Mouse (Mus musculus) macrophage (primary cell): Measurements from ENCODE around the gene Hoxd3. TPM values are rescaled to one million over a fixed set of nuclear protein-coding genes. Genes with fewer than 3 reads are reported as not detected.

ENCODE experiments used
- H3K27ac ChIP-seq: fragments of 350-480 bp; formaldehyde crosslinking; 2 replicates; pipeline ENCODE4 v1.9.0; 2021
- H3K36me3 ChIP-seq: fragments of 350-480 bp; formaldehyde crosslinking; 2 replicates; pipeline ENCODE4 v1.9.0; 2021; ENCODE audit errors: inconsistent target
- H3K4me3 ChIP-seq: fragments of 350-480 bp; formaldehyde crosslinking; 2 replicates; pipeline ENCODE4 v1.9.0; 2021; ENCODE audit errors: inconsistent target
- H3K79me2 ChIP-seq: fragments of 350-480 bp; formaldehyde crosslinking; 2 replicates; pipeline ENCODE4 v1.9.0; 2021; ENCODE audit errors: inconsistent target
- WGBS: methylation state at CpG from one replicate; pipeline ENCODE4 v1.1.7; 2026; ENCODE audit warnings: inconsistent platforms; ENCODE audit not compliant: missing documents; 5-methylcytosine and 5-hydroxymethylcytosine counted together
- polyA plus RNA-seq: library from polyadenylated mRNA; stranded (reverse); fragments of 250-400 nt; gene quantifications from 3 replicates; pipeline ENCODE4 v1.2.4, GENCODE M21; 2018; ENCODE audit warnings: inconsistent platforms

Hoxd3 gene
- polyA plus RNA-seq, 1 experiment from 2014 or later: not detected

GRCm38 (mm10) chr2:74686301-74686987, 25.3 kb upstream of the Hoxd3 start:
- no peak overlapping the region for H3K27ac ChIP-seq
- no peak overlapping the region for H3K4me3 ChIP-seq
- no peaks in the 10 kb centered on the region for H3K36me3 ChIP-seq
- WGBS: 15% methylated on average over 17 of the region's 17 CpGs
- H3K79me2 ChIP-seq: no peaks in the 10 kb centered on the region

- Histone ChIP-seq H3K36me3 (no peaks in the 10 kb centered on the region), H3K27ac (no peak overlapping the region), H3K79me2 (no peaks in the 10 kb centered on the region), H3K4me3 (no peak overlapping the region)
- 6% methylated on average over 26 of the region's 27 CpGs for WGBS
Measured at GRCm38 (mm10) chr2:74686988-74687697, 24.6 kb upstream of the Hoxd3 start.

DNA sequence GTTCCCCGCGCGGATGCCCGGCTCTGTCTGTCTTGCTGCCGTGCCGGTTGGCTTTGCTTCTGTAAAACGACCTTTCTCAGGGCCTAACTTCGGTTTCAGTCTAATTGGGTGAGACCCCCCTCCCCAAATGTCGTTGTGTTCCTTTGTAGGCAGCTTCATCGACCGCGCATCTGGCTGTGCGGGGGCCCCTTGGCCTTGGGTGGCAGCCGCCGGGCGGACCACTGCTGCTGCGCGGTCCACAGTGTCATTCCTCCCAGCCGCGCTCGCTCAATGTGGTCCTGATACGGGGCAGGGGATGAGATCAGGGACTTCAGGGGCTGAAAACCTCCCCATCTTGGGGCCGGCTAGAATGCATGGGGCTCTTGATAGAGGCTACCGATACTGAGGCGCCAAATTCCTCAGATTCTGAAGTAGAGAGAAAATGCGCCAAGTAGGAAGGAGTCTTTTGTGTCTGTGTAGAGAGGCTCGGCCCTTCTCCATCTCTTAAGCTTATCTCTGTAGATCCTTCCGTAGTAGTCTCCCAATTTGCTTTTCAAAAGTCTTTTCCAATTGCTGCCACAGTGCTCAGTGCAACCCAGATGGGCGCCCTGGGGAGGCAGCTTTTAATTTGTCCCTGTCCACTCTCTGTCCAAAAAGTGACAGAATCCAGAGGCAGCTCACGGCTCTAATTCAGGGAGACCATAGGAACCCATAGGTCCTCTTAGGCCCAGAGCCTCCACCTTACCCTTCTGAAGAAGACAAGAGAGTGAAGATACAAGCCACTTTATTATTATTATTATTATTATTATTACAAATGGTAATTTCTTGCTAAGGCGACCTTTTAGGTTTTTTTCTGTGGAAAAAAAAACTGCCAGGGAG, 23.8 kb upstream of the Hoxd3 start:
- Histone ChIP-seq H3K4me3 (no peak overlapping the region), H3K27ac (no peak overlapping the region), H3K79me2 (no peaks in the 10 kb centered on the region), H3K36me3 (no peaks in the 10 kb centered on the region)
- 9% methylated on average over 29 of the region's 31 CpGs for WGBS

GRCm38 (mm10) chr2:74688795-74689573, 22.7 kb upstream of the Hoxd3 start:
- 13% methylated on average over 12 of the region's 12 CpGs for WGBS
- H3K36me3 ChIP-seq: no peaks in the 10 kb centered on the region
- no peak overlapping the region for H3K27ac ChIP-seq
- no peaks in the 10 kb centered on the region for H3K79me2 ChIP-seq
- H3K4me3 ChIP-seq: no peak overlapping the region

DNA sequence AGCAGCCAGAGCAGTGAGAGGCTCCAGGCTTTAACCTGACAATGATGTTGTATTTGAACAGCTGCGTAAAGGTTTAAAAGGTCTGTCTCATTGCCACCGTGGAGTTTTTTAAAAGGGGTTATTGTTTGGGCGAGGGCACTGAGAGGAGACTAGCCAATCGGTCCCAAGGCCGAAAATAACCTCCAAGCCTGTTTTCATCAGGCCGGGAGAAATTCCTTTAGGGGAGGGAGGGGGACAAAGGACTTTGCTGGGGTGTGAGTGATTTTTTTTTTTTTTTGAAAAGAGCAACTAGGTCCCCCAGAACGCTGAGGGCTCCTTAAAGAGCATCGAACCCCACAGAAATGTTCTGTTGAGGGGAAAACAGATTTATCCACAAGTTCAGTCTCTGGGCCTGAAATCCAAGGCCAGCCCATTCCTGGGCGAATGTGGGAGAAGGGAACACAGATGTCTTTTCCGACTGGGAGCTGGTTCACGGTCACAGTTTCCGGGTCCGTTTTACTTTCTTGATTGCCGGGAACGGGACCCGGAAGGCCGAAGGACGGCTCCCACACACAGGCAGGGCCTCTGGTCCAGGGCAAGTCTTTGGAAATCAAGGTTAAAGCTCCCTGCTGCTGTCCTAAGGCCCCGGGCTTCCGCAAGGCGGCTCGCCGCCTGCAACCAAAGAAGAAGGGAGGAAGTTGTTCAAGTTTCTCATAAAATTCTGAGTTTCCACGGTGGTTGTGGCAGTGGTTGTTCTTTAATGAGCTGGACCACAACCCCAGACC, 22.0 kb upstream of the Hoxd3 start:
- no peak overlapping the region for H3K4me3 ChIP-seq
- 5% methylated on average over 24 of the region's 24 CpGs for WGBS
- H3K36me3 ChIP-seq: no peaks in the 10 kb centered on the region
- H3K79me2 ChIP-seq: no peaks in the 10 kb centered on the region
- no peak overlapping the region for H3K27ac ChIP-seq

DNA sequence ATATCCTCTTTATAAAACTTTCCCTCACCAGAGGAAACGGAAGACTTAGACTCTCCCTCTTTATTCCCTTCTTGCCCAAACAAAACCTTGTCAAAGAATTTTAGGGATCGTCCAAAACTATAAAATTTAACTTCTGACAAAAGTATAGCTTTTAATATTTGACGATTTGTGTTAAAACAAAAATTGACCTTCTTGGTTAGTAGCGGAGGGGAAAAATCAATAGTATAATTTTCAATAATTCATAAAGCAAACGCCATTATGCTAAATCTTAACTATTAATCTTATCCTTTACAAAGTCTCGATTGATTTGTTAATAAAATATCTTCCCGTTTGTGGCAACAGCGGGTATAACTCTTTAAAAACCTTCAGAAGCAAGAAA, 21.4 kb upstream of the Hoxd3 start:
- Histone ChIP-seq H3K27ac (no peak overlapping the region), H3K79me2 (no peaks in the 10 kb centered on the region), H3K36me3 (no peaks in the 10 kb centered on the region), H3K4me3 (no peak overlapping the region)
- 12% methylated on average over 8 of the region's 8 CpGs for WGBS

GRCm38 (mm10) chr2:74691022-74691951, 20.4 kb upstream of the Hoxd3 start, which contains the start of gene Hoxd10:
Gene Hoxd10, plus strand, starts transcription at chr2:74691924.
- WGBS: 10% methylated on average over 56 of the region's 56 CpGs
- Histone ChIP-seq H3K79me2 (no peaks in the 10 kb centered on the region), H3K4me3 (no peak within 1 kb of the TSS), H3K36me3 (no peaks in the 10 kb centered on the region), H3K27ac (no peak within 1 kb of the TSS)

DNA sequence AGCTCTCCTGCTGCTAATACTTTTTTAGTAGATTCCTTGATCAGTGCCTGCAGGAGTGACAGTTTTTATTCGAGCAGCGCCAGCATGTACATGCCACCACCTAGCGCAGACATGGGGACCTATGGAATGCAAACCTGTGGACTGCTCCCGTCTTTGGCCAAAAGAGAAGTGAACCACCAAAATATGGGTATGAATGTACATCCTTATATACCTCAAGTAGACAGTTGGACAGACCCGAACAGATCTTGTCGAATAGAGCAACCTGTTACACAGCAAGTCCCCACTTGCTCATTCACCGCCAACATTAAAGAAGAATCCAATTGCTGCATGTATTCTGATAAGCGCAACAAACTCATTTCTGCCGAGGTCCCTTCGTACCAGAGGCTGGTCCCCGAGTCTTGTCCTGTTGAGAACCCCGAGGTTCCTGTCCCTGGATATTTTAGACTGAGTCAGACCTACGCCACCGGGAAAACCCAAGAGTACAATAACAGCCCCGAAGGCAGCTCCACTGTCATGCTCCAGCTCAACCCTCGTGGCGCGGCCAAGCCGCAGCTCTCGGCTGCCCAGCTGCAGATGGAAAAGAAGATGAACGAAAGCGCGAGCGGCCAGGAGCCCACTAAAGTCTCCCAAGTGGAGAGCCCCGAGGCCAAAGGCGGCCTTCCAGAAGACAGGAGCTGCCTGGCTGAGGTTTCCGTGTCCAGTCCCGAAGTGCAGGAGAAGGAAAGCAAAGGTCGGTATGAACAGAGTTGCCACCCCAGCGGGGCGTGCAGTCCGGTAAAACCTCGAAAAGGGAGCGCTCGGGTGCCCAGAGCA, 19.5 kb upstream of the Hoxd3 start:
- WGBS: 8% methylated on average over 35 of the region's 35 CpGs
- Histone ChIP-seq H3K4me3 (no peak overlapping the region), H3K79me2 (no peaks in the 10 kb centered on the region), H3K36me3 (no peaks in the 10 kb centered on the region), H3K27ac (no peak overlapping the region)

DNA sequence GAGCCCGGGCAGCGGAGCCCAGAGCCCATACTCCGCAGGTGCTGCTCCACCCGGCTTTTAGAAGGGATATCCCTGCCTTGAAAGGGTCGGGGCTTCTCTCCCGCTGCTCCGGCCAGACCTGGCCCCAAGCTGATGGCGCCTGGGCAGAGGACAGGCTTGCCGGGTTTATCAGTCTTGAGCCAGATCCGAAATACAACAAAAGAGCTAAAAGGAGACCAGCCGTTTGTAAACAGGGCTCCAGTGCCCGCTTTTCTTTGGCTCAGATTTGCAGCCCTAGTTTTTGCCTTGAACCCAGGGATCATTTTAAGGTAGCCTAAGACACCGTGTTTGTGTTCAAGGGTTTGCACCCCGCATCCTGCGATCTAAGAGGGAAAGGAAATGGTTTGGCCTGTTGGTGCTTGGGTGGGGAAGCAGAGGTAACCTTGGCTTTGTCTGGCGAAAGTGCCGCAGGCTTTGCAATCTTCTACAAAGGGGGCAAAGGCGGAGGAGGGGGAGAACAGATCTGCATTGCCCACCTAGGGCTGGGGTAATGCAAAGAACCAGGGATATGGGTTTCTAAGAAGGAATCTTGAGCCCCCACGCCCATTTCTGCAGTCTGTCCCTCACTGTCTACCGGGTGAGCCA, 18.8 kb upstream of the Hoxd3 start:
- no peaks in the 10 kb centered on the region for H3K79me2 ChIP-seq
- WGBS: 7% methylated on average over 19 of the region's 20 CpGs
- H3K4me3 ChIP-seq: no peak overlapping the region
- H3K27ac ChIP-seq: no peak overlapping the region
- no peaks in the 10 kb centered on the region for H3K36me3 ChIP-seq

DNA sequence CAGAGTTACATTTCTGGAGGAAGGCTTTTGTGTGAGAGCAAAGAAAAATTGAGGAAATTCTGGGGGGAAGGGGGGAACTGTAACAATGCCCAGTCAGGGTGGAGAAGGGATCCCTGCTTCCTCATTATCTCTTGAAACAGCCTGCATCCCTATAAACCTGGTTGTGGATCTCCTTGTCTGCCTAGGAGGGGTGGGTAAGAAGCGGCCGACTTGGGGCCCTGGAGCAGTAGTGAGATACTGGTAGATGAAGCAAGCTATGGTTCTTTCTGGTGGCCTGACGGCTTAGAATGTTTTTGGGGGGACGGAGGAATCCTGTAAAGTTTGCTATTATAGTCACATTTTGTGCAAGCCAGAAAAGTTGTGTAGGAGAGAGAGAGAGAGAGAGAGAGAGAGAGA, 18.3 kb upstream of the Hoxd3 start:
- 6% methylated on average over 2 of the region's 4 CpGs for WGBS
- Histone ChIP-seq H3K36me3 (no peaks in the 10 kb centered on the region), H3K27ac (no peak overlapping the region), H3K4me3 (no peak overlapping the region), H3K79me2 (no peaks in the 10 kb centered on the region)

- Histone ChIP-seq H3K4me3 (no peak overlapping the region), H3K27ac (no peak overlapping the region), H3K36me3 (no peaks in the 10 kb centered on the region), H3K79me2 (no peaks in the 10 kb centered on the region)
- 12% methylated on average over 16 of the region's 16 CpGs for WGBS
Measured at GRCm38 (mm10) chr2:74694066-74694465, 17.7 kb upstream of the Hoxd3 start.

GRCm38 (mm10) chr2:74695383-74695782, 16.3 kb upstream of the Hoxd3 start:
- Histone ChIP-seq H3K79me2 (no peaks in the 10 kb centered on the region), H3K27ac (no peak overlapping the region), H3K4me3 (no peak overlapping the region), H3K36me3 (no peaks in the 10 kb centered on the region)
- 50% methylated on average over 1 of the region's 1 CpGs for WGBS
